Mouse (Mus musculus) embryonic facial prominence, embryonic 10.5 days (tissue): ENCODE data around the gene Ppp2r5a. TPM values are rescaled to one million over a fixed set of nuclear protein-coding genes. Genes with fewer than 3 reads are reported as not detected.

ENCODE experiments used
- DNase-seq: peaks from one replicate; pipeline ENCODE4 v3.0.0-alpha.2; 2017; ENCODE audit warnings: low spot score
- H3K27ac ChIP-seq: fragments of 300-500 bp; sonication (generic); replicated peaks from 2 replicates; pipeline ENCODE4 v1.5.1; 2016; ENCODE audit warnings: mild to moderate bottlenecking
- H3K27me3 ChIP-seq: fragments of 300-500 bp; sonication (generic); replicated peaks from 2 replicates; pipeline ENCODE4 v1.6.1; 2016; ENCODE audit warnings: low read depth, mild to moderate bottlenecking; ENCODE audit not compliant: poor library complexity, severe bottlenecking
- H3K36me3 ChIP-seq: fragments of 300-500 bp; sonication (generic); replicated peaks from 2 replicates; pipeline ENCODE4 v1.6.1; 2016; ENCODE audit warnings: mild to moderate bottlenecking, moderate library complexity
- H3K4me1 ChIP-seq: fragments of 300-500 bp; sonication (generic); 2 replicates; pipeline ENCODE4 v1.6.1; 2016
- H3K4me3 ChIP-seq: fragments of 300-500 bp; sonication (generic); 2 replicates; pipeline ENCODE4 v1.5.1; 2016; ENCODE audit warnings: mild to moderate bottlenecking, moderate library complexity
- H3K9me3 ChIP-seq: fragments of 300-500 bp; sonication (generic); 2 replicates; pipeline ENCODE4 v1.6.1; 2016; ENCODE audit warnings: mild to moderate bottlenecking
- WGBS: fragments of 180-500 bp; shearing (Covaris S2); methylation state at CpG from one replicate; pipeline ENCODE4 v1.1.7; 2016; 5-methylcytosine and 5-hydroxymethylcytosine counted together
- polyA plus RNA-seq: library from polyadenylated mRNA; unstranded; fragments of >200 nt; fragmentation: Nextera tagmentation; extraction: Ambion mirVana; gene quantifications from 2 replicates; pipeline ENCODE4 v1.2.1, GENCODE M21; 2016

Ppp2r5a gene
- polyA plus RNA-seq, 1 experiment from 2014 or later: 10.5 TPM

- no peaks in the 10 kb centered on the region for H3K4me1 ChIP-seq
- peaks cover 27% of the 10 kb centered on the region for H3K36me3 ChIP-seq
- no peak overlapping the region for H3K27ac ChIP-seq
- 68% methylated on average over 4 of the region's 4 CpGs for WGBS
- H3K27me3 ChIP-seq: no peaks in the 10 kb centered on the region
- DNase-seq: no peak
- H3K9me3 ChIP-seq: no peaks in the 10 kb centered on the region
- no peak overlapping the region for H3K4me3 ChIP-seq
Observed at GRCm38 (mm10) chr1:191364477-191364876, 38.6 kb downstream of the Ppp2r5a start.

GRCm38 (mm10) chr1:191362412-191362811 lies 40.7 kb downstream of the Ppp2r5a start:
- WGBS: 91% methylated on average over 6 of the region's 6 CpGs
- H3K9me3 ChIP-seq: no peaks in the 10 kb centered on the region
- no peak overlapping the region for H3K27ac ChIP-seq
- peaks cover 3% of the 10 kb centered on the region for H3K4me1 ChIP-seq
- H3K27me3 ChIP-seq: no peaks in the 10 kb centered on the region
- H3K4me3 ChIP-seq: no peak overlapping the region
- H3K36me3 ChIP-seq: peaks cover 34% of the 10 kb centered on the region
- no peak for DNase-seq

- H3K36me3 ChIP-seq: peaks cover 58% of the 10 kb centered on the region
Observed at GRCm38 (mm10) chr1:191359478-191359877, 43.6 kb downstream of the Ppp2r5a start.

GRCm38 (mm10) chr1:191356936-191357335 lies 46.1 kb downstream of the Ppp2r5a start:
- peak; percentile 54 for DNase-seq
- H3K36me3 ChIP-seq: peaks cover 76% of the 10 kb centered on the region
- 35% methylated on average over 1 of the region's 1 CpGs for WGBS

More at GRCm38 (mm10) chr1:191359478-191359877, 43.6 kb downstream of the Ppp2r5a start:
- 89% methylated on average over 7 of the region's 7 CpGs for WGBS
- Histone ChIP-seq H3K27ac (no peak overlapping the region), H3K4me3 (no peak overlapping the region), H3K9me3 (no peaks in the 10 kb centered on the region), H3K4me1 (peaks cover 11% of the 10 kb centered on the region), H3K27me3 (no peaks in the 10 kb centered on the region)
- no peak for DNase-seq

GRCm38 (mm10) chr1:191353836-191354235 lies 49.2 kb downstream of the Ppp2r5a start:
- Histone ChIP-seq H3K4me1 (peaks cover 30% of the 10 kb centered on the region), H3K9me3 (no peaks in the 10 kb centered on the region), H3K4me3 (no peak overlapping the region), H3K36me3 (peaks cover 91% of the 10 kb centered on the region), H3K27me3 (no peaks in the 10 kb centered on the region), H3K27ac (peak overlapping the region; percentile 14; the same call in 1 of the 2 replicates)
- WGBS: 52% methylated on average over 4 of the region's 4 CpGs
- DNase-seq: no peak

More at GRCm38 (mm10) chr1:191356936-191357335, 46.1 kb downstream of the Ppp2r5a start:
- Histone ChIP-seq H3K4me1 (peaks cover 24% of the 10 kb centered on the region), H3K9me3 (no peaks in the 10 kb centered on the region), H3K27ac (0 out of 2 replicates have a peak overlapping the region, but pooled peaks have one; percentile 7), H3K4me3 (no peak overlapping the region), H3K27me3 (no peaks in the 10 kb centered on the region)

GRCm38 (mm10) chr1:191352786-191353488 lies 50.1 kb downstream of the Ppp2r5a start:
- Histone ChIP-seq H3K27ac (peak overlapping the region; percentile 72), H3K4me1 (peaks cover 30% of the 10 kb centered on the region), H3K9me3 (no peaks in the 10 kb centered on the region), H3K36me3 (peaks cover 93% of the 10 kb centered on the region), H3K27me3 (no peaks in the 10 kb centered on the region), H3K4me3 (no peak overlapping the region)
- 69% methylated on average over 14 of the region's 14 CpGs for WGBS
- peak; percentile 65 for DNase-seq

- Histone ChIP-seq H3K4me3 (no peak overlapping the region), H3K36me3 (peaks cover 96% of the 10 kb centered on the region), H3K4me1 (peaks cover 20% of the 10 kb centered on the region), H3K9me3 (no peaks in the 10 kb centered on the region), H3K27ac (no peak overlapping the region), H3K27me3 (no peaks in the 10 kb centered on the region)
- no peak for DNase-seq
- WGBS: 95% methylated on average over 5 of the region's 5 CpGs
Observed at GRCm38 (mm10) chr1:191350355-191350754, 52.7 kb downstream of the Ppp2r5a start.

- H3K9me3 ChIP-seq: no peaks in the 10 kb centered on the region
- H3K36me3 ChIP-seq: peaks cover 96% of the 10 kb centered on the region
Observed at GRCm38 (mm10) chr1:191349486-191350037, 53.5 kb downstream of the Ppp2r5a start.

GRCm38 (mm10) chr1:191348996-191349395 lies 54.1 kb downstream of the Ppp2r5a start:
- Histone ChIP-seq H3K27ac (no peak overlapping the region), H3K4me1 (peaks cover 17% of the 10 kb centered on the region), H3K27me3 (no peaks in the 10 kb centered on the region), H3K36me3 (peaks cover 94% of the 10 kb centered on the region), H3K4me3 (no peak overlapping the region), H3K9me3 (no peaks in the 10 kb centered on the region)
- no peak for DNase-seq
- WGBS: 73% methylated on average over 5 of the region's 5 CpGs

More at GRCm38 (mm10) chr1:191349486-191350037, 53.5 kb downstream of the Ppp2r5a start:
- no peak overlapping the region for H3K4me3 ChIP-seq
- DNase-seq: no peak
- 78% methylated on average over 23 of the region's 23 CpGs for WGBS
- no peaks in the 10 kb centered on the region for H3K27me3 ChIP-seq
- H3K4me1 ChIP-seq: peaks cover 20% of the 10 kb centered on the region
- H3K27ac ChIP-seq: no peak overlapping the region

GRCm38 (mm10) chr1:191348592-191348991 lies 54.5 kb downstream of the Ppp2r5a start:
- Histone ChIP-seq H3K9me3 (no peaks in the 10 kb centered on the region), H3K27ac (no peak overlapping the region), H3K4me3 (no peak overlapping the region), H3K4me1 (peaks cover 13% of the 10 kb centered on the region), H3K27me3 (no peaks in the 10 kb centered on the region), H3K36me3 (peaks cover 94% of the 10 kb centered on the region)
- 89% methylated on average over 2 of the region's 2 CpGs for WGBS
- DNase-seq: no peak

- Histone ChIP-seq H3K9me3 (no peaks in the 10 kb centered on the region), H3K27me3 (no peaks in the 10 kb centered on the region), H3K4me3 (no peak overlapping the region), H3K27ac (no peak overlapping the region), H3K4me1 (peaks cover 6% of the 10 kb centered on the region; the same call in 1 of the 2 replicates), H3K36me3 (peaks cover 96% of the 10 kb centered on the region)
- DNase-seq: no peak
- 90% methylated on average over 8 of the region's 8 CpGs for WGBS
Observed at GRCm38 (mm10) chr1:191347602-191348001, 55.5 kb downstream of the Ppp2r5a start.

- Histone ChIP-seq H3K4me1 (no peaks in the 10 kb centered on the region), H3K9me3 (peaks cover 6% of the 10 kb centered on the region; the same call in 1 of the 2 replicates), H3K4me3 (no peak overlapping the region), H3K36me3 (peaks cover 98% of the 10 kb centered on the region), H3K27ac (no peak overlapping the region), H3K27me3 (no peaks in the 10 kb centered on the region)
- WGBS: 91% methylated on average over 4 of the region's 4 CpGs
- DNase-seq: no peak
Observed at GRCm38 (mm10) chr1:191340530-191340929, 62.5 kb downstream of the Ppp2r5a start.

GRCm38 (mm10) chr1:191339876-191340275 lies 63.2 kb downstream of the Ppp2r5a start:
- DNase-seq: no peak
- H3K27me3 ChIP-seq: no peaks in the 10 kb centered on the region
- H3K4me3 ChIP-seq: no peak overlapping the region
- H3K4me1 ChIP-seq: no peaks in the 10 kb centered on the region
- H3K27ac ChIP-seq: no peak overlapping the region
- 86% methylated on average over 2 of the region's 2 CpGs for WGBS
- H3K9me3 ChIP-seq: peaks cover 6% of the 10 kb centered on the region; the same call in 1 of the 2 replicates
- H3K36me3 ChIP-seq: peaks cover 93% of the 10 kb centered on the region
